Mouse (Mus musculus): ENCODE results near the gene Btbd35f8. TPM values are rescaled to one million over a fixed set of nuclear protein-coding genes. Genes with fewer than 3 reads are reported as not detected.
"Not testable (repeated sequence)": the region's sequence is repeated elsewhere in the genome, so short reads cannot be mapped to it uniquely, and the experiment has no call there.

Gene Btbd35f8
- not detected in 2 replicates for polyA plus RNA-seq (2014; fragmentation: Nextera tagmentation; extraction: Ambion mirVana)

DNA sequence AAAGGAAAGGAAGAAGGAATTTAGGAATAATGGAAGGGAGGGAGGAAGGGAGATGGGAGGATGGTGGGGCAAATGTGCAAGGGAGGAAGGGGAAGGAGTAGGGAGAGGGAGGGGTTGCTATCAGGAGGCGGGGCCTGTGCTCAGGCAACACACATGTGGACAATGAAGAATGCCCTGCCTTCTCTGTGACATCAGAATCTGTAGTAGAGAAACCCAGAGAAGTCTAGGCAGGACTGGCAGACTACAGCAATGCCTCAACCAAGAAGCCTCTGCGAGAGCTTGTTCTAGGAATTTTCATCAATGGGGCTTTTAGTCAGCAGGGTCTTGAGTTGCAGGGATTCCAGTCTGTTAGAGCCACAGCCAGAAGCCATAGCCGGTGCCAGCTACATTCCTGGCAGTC lies at the start of gene Btbd35f8:
Btbd35f8 (plus strand) TSS at position 301 of the 400 bp plus-strand sequence.
- not testable (repeated sequence) for ATAC-seq (ENCODE audit: insufficient number of reproducible peaks, insufficient read depth, low FRiP score, low read depth); H3K9me3 ChIP-seq (ENCODE audit: control insufficient read depth, low read depth, low read length); H3K4me3 ChIP-seq (ENCODE audit: low read depth, low read length); H3K9ac ChIP-seq (replicated peaks; ENCODE audit: low read depth, low read length); H3K4me1 ChIP-seq (ENCODE audit: control insufficient read depth, insufficient read depth, low read length); H3K27me3 ChIP-seq (ENCODE audit: control insufficient read depth, insufficient read depth, low read length); H3K27ac ChIP-seq (ENCODE audit: low read length); H3K36me3 ChIP-seq (ENCODE audit: control insufficient read depth, insufficient read depth, low read length); H3K4me2 ChIP-seq (replicated peaks; ENCODE audit: low read depth, low read length)
- WGBS, result no CpG with 5 or more reads among the region's 3 CpGs

Other genes with a start within 250 kb of the Btbd35f8 start
- not detected in 2 replicates for gene Spin2g, start 211.8 kb upstream of the Btbd35f8 start, polyA plus RNA-seq (2014; fragmentation: Nextera tagmentation; extraction: Ambion mirVana)

Measured in stomach, embryonic 14.5 days (tissue).